Mouse (Mus musculus) kidney, adult 2 months (tissue): ENCODE data around the gene Gnat2. TPM values are rescaled to one million over a fixed set of nuclear protein-coding genes. Genes with fewer than 3 reads are reported as not detected.
A peak's percentile ranks its signal among the peaks of the same experiment; 100 is the strongest.

Source experiments
- DNase-seq: peaks from one replicate; pipeline ENCODE4 v3.0.0; 2021
- H3K27ac ChIP-seq: fragments of 200-500 bp; 2 replicates; pipeline ENCODE4 v1.5.1; 2012; ENCODE audit warnings: low read depth, low read length, control low read depth, inconsistent platforms; ENCODE audit not compliant: insufficient read depth
- H3K27me3 ChIP-seq: fragments of 200-500 bp; replicated peaks from 2 replicates; pipeline ENCODE4 v1.6.1; 2012; ENCODE audit warnings: mild to moderate bottlenecking, moderate library complexity, low read length, inconsistent platforms; ENCODE audit not compliant: control insufficient read depth, insufficient read depth
- H3K36me3 ChIP-seq: fragments of 200-500 bp; 2 replicates; pipeline ENCODE4 v1.6.1; 2012; ENCODE audit warnings: mild to moderate bottlenecking, moderate library complexity, low read length, inconsistent platforms; ENCODE audit not compliant: control insufficient read depth, insufficient read depth
- H3K4me1 ChIP-seq: fragments of 200-500 bp; 2 replicates; pipeline ENCODE4 v1.6.1; 2011; ENCODE audit warnings: low read length; ENCODE audit not compliant: control insufficient read depth, insufficient read depth
- H3K4me3 ChIP-seq: fragments of 200-500 bp; 2 replicates; pipeline ENCODE4 v1.5.1; 2011; ENCODE audit warnings: mild to moderate bottlenecking, low read depth, low read length, control low read depth; ENCODE audit not compliant: insufficient read depth
- CTCF ChIP-seq: fragments of 200-500 bp; conservative IDR thresholded peaks from 2 replicates; pipeline ENCODE4 v1.5.1; 2011; ENCODE audit warnings: low read depth, mild to moderate bottlenecking, control low read depth, low read length, moderate library complexity, mixed read lengths; ENCODE audit not compliant: insufficient read depth, insufficient read length
- POLR2A ChIP-seq: fragments of 200-500 bp; IDR thresholded peaks from one replicate; pipeline ENCODE4 v1.6.1; 2011; ENCODE audit warnings: low read depth, low read length, control low read depth
- WGBS: fragments of 180-500 bp; shearing (Covaris S2); methylation state at CpG from one replicate; pipeline ENCODE4 v1.1.7; 2018; 5-methylcytosine and 5-hydroxymethylcytosine counted together
- polyA plus RNA-seq: library from polyadenylated mRNA; depleted of rRNA; stranded (reverse); fragments of >200 nt; gene quantifications from 2 replicates; pipeline ENCODE4 v1.2.3, GENCODE M21; 2012

The Gnat2 gene
- polyA plus RNA-seq, 1 experiment = 0.61 TPM

GRCm38 (mm10) chr3:108085281-108085720, 7.3 kb upstream of the Gnat2 start:
- H3K27ac ChIP-seq = peak overlapping the region; percentile 89
- TF ChIP-seq CTCF = no peak
- TF ChIP-seq POLR2A = peak; percentile 37
- H3K4me3 ChIP-seq = peak overlapping the region; percentile 66
- H3K4me1 ChIP-seq = peaks cover 10% of the 10 kb centered on the region; the same call in 1 of the 2 replicates
- no peaks in the 10 kb centered on the region for H3K27me3 ChIP-seq
- WGBS = under 1% methylated on average over 14 of the region's 14 CpGs
- no peaks in the 10 kb centered on the region for H3K36me3 ChIP-seq
- DNase-seq = peak; percentile 98

- DNase-seq = peak; percentile 94
- Histone ChIP-seq H3K4me3 (peak overlapping the region; percentile 66), H3K27ac (peak overlapping the region; percentile 89), H3K27me3 (no peaks in the 10 kb centered on the region), H3K36me3 (no peaks in the 10 kb centered on the region), H3K4me1 (peaks cover 10% of the 10 kb centered on the region; the same call in 1 of the 2 replicates)
- WGBS = under 1% methylated on average over 31 of the region's 31 CpGs
- no peak for TF ChIP-seq POLR2A
- no peak for TF ChIP-seq CTCF
These were observed 6.7 kb upstream of the Gnat2 start for GRCm38 (mm10) chr3:108085721-108086469.

DNA sequence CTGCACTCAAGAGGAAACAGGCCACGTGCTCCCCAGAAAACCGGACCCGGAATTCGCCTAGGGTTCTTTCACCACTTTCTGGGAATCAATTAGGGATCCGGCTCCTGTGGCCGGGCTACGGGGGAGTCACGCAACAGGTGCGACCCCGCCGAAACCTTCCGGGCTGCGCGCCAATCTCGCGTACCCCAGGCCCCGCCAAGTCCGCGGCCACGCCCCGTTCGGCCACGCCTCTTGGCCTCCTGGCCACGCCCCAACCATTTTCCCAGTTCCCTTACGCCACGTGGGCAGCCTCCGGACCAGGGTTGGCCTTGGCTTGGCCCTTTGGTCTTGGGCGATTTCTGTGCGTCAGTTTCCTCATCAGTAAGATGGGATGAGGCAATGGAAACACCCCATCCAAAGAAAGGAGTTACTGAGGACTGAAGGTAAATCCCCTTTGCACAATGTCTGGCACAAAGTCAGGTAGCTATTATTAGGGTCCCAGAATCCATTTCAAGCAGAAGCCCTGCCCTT, 6.1 kb upstream of the Gnat2 start, which contains the start of gene Ampd2:
Ampd2 (minus strand) TSS at position 182 of the 510 bp plus-strand sequence.
- H3K27ac ChIP-seq = peak within 1 kb of the TSS; percentile 89
- TF ChIP-seq CTCF = no peak
- TF ChIP-seq POLR2A = no peak
- WGBS = under 1% methylated on average over 29 of the region's 29 CpGs
- DNase-seq = peak; percentile 91
- no peaks in the 10 kb centered on the region for H3K27me3 ChIP-seq
- H3K4me1 ChIP-seq = peaks cover 10% of the 10 kb centered on the region; the same call in 1 of the 2 replicates
- no peaks in the 10 kb centered on the region for H3K36me3 ChIP-seq
- peak within 1 kb of the TSS; percentile 66 for H3K4me3 ChIP-seq

GRCm38 (mm10) chr3:108087329-108087728, 5.3 kb upstream of the Gnat2 start:
- Histone ChIP-seq H3K27ac (no peak overlapping the region), H3K4me1 (peaks cover 10% of the 10 kb centered on the region; the same call in 1 of the 2 replicates)
- TF ChIP-seq CTCF = no peak
- TF ChIP-seq POLR2A = no peak

DNA sequence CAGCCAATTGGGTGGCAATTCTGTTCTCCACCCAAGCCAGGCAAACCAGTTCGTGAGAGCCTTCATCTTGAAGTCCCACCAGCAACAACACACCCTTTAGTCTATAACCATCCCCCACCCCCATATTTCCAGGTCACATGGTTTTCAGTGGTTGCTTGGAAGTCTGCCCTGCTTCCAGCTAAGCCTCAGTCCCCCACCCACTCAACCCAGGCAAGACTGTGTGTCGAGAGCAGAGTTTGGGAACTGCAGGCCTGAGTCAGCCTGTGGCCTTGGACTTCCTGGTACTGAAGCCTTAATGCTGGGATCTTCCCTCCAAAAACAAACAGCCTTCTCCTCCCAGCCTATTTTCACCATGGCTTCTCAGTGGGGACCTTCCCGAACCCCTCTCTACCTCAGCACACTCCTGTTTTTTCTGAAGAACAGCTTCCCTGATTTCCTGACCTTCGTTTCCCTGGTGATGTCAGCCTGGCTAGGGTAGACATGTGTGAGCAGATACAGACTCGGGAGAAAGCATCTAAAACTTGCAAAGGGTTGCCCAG, 3.7 kb upstream of the Gnat2 start:
- WGBS = 67% methylated on average over 5 of the region's 5 CpGs
- DNase-seq = no peak
- no peak overlapping the region for H3K4me3 ChIP-seq

More at GRCm38 (mm10) chr3:108087329-108087728, 5.3 kb upstream of the Gnat2 start:
- Histone ChIP-seq H3K4me3 (no peak overlapping the region), H3K27me3 (no peaks in the 10 kb centered on the region), H3K36me3 (no peaks in the 10 kb centered on the region)
- 87% methylated on average over 3 of the region's 3 CpGs for WGBS
- no peak for DNase-seq

GRCm38 (mm10) chr3:108089916-108090315, 2.7 kb upstream of the Gnat2 start:
- H3K27ac ChIP-seq = no peak overlapping the region
- peak; percentile 25 for DNase-seq
- peaks cover 5% of the 10 kb centered on the region; the same call in 1 of the 2 replicates for H3K4me1 ChIP-seq
- TF ChIP-seq POLR2A (no peak), CTCF (no peak)
- WGBS = 51% methylated on average over 2 of the region's 2 CpGs
- no peak overlapping the region for H3K4me3 ChIP-seq
- H3K36me3 ChIP-seq = no peaks in the 10 kb centered on the region
- no peaks in the 10 kb centered on the region for H3K27me3 ChIP-seq

More for the DNA sequence above, 3.7 kb upstream of the Gnat2 start:
- no peaks in the 10 kb centered on the region for H3K27me3 ChIP-seq
- peaks cover 10% of the 10 kb centered on the region; the same call in 1 of the 2 replicates for H3K4me1 ChIP-seq
- H3K27ac ChIP-seq = no peak overlapping the region
- TF ChIP-seq CTCF (no peak), POLR2A (no peak)
- no peaks in the 10 kb centered on the region for H3K36me3 ChIP-seq

- no peak overlapping the region for H3K4me3 ChIP-seq
- no peaks in the 10 kb centered on the region for H3K36me3 ChIP-seq
- H3K27me3 ChIP-seq = no peaks in the 10 kb centered on the region
- peaks cover 5% of the 10 kb centered on the region; the same call in 1 of the 2 replicates for H3K4me1 ChIP-seq
- DNase-seq = no peak
- no peak for TF ChIP-seq CTCF
- TF ChIP-seq POLR2A = no peak
- no peak overlapping the region for H3K27ac ChIP-seq
- 87% methylated on average over 2 of the region's 2 CpGs for WGBS
These were observed 2.0 kb upstream of the Gnat2 start for GRCm38 (mm10) chr3:108090561-108090960.
